Mouse (Mus musculus) G1E (cell line): ENCODE results near the gene Agap1.

Experiments used
- CTCF ChIP-seq: IDR thresholded peaks from 2 replicates; pipeline ENCODE4 v1.5.1; 2012; ENCODE audit warnings: low read depth, low read length, inconsistent platforms, mixed read lengths
- GATA1 ChIP-seq: IDR thresholded peaks from 2 replicates; pipeline ENCODE4 v1.6.1; 2012; ENCODE audit warnings: borderline replicate concordance, low read length, inconsistent platforms, mixed read lengths

DNA sequence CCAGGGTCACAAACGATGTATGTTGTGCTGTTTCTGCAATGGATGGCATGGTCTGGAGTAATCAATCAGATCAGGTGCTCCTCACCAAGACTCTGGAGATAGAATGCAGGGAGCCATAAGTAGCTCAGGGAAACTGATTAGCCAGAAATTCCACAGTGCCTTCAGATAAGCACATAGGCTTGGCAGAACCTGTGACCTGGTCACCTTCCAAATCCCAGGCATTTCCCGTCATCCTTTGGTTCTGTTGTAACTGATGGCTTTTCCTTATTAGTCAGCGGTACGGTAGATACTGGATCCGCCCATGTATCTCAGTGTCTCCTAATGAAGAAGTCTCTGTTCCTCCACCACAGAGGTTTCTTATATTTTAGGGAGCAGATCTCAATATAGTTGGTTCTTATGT, 240.3 kb downstream of the Agap1 start:
- TF ChIP-seq GATA1 (no peak), CTCF (no peak)
